Mouse (Mus musculus) embryonic facial prominence, embryonic 15.5 days (tissue): ENCODE results near the gene Ptpn22. TPM values are rescaled to one million over a fixed set of nuclear protein-coding genes. Genes with fewer than 3 reads are reported as not detected.

ENCODE experiments used
- ATAC-seq: fragments of 200-750 bp; cut with Nextera tagmentation; 2 replicates; pipeline ENCODE4 v1.8.0; 2017; ENCODE audit warnings: low read depth, moderate TSS enrichment; ENCODE audit not compliant: insufficient number of reproducible peaks, low FRiP score, low TSS enrichment
- H3K27ac ChIP-seq: fragments of 300-500 bp; sonication (generic); replicated peaks from 2 replicates; pipeline ENCODE4 v1.5.1; 2015; ENCODE audit warnings: mild to moderate bottlenecking, inconsistent platforms
- H3K27me3 ChIP-seq: fragments of 300-500 bp; sonication (generic); 2 replicates; pipeline ENCODE4 v1.6.1; 2015; ENCODE audit warnings: inconsistent platforms
- H3K36me3 ChIP-seq: fragments of 300-500 bp; sonication (generic); 2 replicates; pipeline ENCODE4 v1.6.1; 2015; ENCODE audit warnings: mild to moderate bottlenecking, inconsistent platforms
- H3K4me1 ChIP-seq: fragments of 300-500 bp; sonication (generic); 2 replicates; pipeline ENCODE4 v1.6.1; 2015; ENCODE audit warnings: inconsistent platforms
- H3K4me2 ChIP-seq: fragments of 300-500 bp; sonication (generic); replicated peaks from 2 replicates; pipeline ENCODE4 v1.6.1; 2015; ENCODE audit warnings: mild to moderate bottlenecking, inconsistent platforms
- H3K4me3 ChIP-seq: fragments of 300-500 bp; sonication (generic); replicated peaks from 2 replicates; pipeline ENCODE4 v1.5.1; 2015; ENCODE audit warnings: mild to moderate bottlenecking, inconsistent platforms
- H3K9ac ChIP-seq: fragments of 300-500 bp; sonication (generic); 2 replicates; pipeline ENCODE4 v1.6.1; 2015; ENCODE audit warnings: inconsistent platforms
- H3K9me3 ChIP-seq: fragments of 300-500 bp; sonication (generic); replicated peaks from 2 replicates; pipeline ENCODE4 v1.6.1; 2016; ENCODE audit warnings: inconsistent platforms
- WGBS: fragments of 180-500 bp; shearing (Covaris S2); methylation state at CpG from one replicate; pipeline ENCODE4 v1.1.7; 2015; 5-methylcytosine and 5-hydroxymethylcytosine counted together
- polyA plus RNA-seq: library from polyadenylated mRNA; unstranded; fragments of >200 nt; fragmentation: Nextera tagmentation; extraction: Ambion mirVana; gene quantifications from 2 replicates; pipeline ENCODE4 v1.2.1, GENCODE M21; 2015

The Ptpn22 gene
- polyA plus RNA-seq, 1 experiment from 2014 or later, result 1.3 TPM

GRCm38 (mm10) chr3:103907335-103908030 lies 47.9 kb downstream of the Ptpn22 start:
- Histone ChIP-seq H3K4me1 (no peaks in the 10 kb centered on the region), H3K9ac (no peak overlapping the region), H3K4me2 (no peak overlapping the region), H3K27me3 (no peaks in the 10 kb centered on the region), H3K36me3 (no peaks in the 10 kb centered on the region), H3K9me3 (no peaks in the 10 kb centered on the region), H3K27ac (no peak overlapping the region), H3K4me3 (no peak overlapping the region)
- 86% methylated on average over 5 of the region's 5 CpGs for WGBS
- ATAC-seq, result no peak

DNA sequence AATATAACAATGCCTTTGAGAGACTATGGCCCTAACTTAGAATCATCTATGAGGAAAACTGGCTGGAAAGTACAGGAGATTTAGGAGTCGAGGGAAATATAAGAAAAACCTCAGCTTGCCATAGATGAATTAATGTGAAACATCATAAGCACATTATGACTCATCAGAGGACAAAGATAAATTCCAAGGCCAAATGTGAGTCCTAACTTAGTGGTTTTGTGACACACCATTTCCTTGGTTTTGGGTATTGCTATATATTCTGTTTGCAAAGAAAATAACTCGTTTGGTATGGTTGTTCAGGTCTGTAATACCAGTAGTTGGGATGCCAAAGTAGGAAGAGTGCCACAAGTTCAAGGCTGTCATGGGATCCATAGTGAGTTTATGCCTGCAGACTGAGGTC lies 49.2 kb downstream of the Ptpn22 start:
- Histone ChIP-seq H3K27ac (no peak overlapping the region), H3K36me3 (no peaks in the 10 kb centered on the region), H3K9me3 (no peaks in the 10 kb centered on the region), H3K4me2 (no peak overlapping the region), H3K27me3 (no peaks in the 10 kb centered on the region), H3K4me1 (no peaks in the 10 kb centered on the region), H3K4me3 (no peak overlapping the region), H3K9ac (no peak overlapping the region)
- ATAC-seq, result no peak
- WGBS, result 61% methylated on average over 2 of the region's 2 CpGs

- no peaks in the 10 kb centered on the region for H3K9me3 ChIP-seq
- peak overlapping the region; percentile 96 for H3K4me3 ChIP-seq
- H3K4me2 ChIP-seq, result peak overlapping the region; percentile 75
- no peaks in the 10 kb centered on the region for H3K36me3 ChIP-seq
- 8% methylated on average over 11 of the region's 11 CpGs for WGBS
- H3K4me1 ChIP-seq, result peaks cover 10% of the 10 kb centered on the region
- ATAC-seq, result no peak
- peak overlapping the region; percentile 26; the same call in 1 of the 2 replicates for H3K9ac ChIP-seq
- H3K27ac ChIP-seq, result peak overlapping the region; percentile 91
- no peaks in the 10 kb centered on the region for H3K27me3 ChIP-seq
These were observed 53.9 kb downstream of the Ptpn22 start for GRCm38 (mm10) chr3:103913451-103913961.

GRCm38 (mm10) chr3:103914010-103914669 lies 54.5 kb downstream of the Ptpn22 start, which contains the start of gene Rsbn1:
Gene Rsbn1, plus strand, starts transcription at chr3:103914120.
- under 1% methylated on average over 55 of the region's 55 CpGs for WGBS
- peak; percentile 99 for ATAC-seq
- Histone ChIP-seq H3K4me2 (peak within 1 kb of the TSS; percentile 75), H3K27ac (peak within 1 kb of the TSS; percentile 91), H3K4me3 (peak within 1 kb of the TSS; percentile 96), H3K9ac (peak within 1 kb of the TSS; percentile 90), H3K9me3 (no peaks in the 10 kb centered on the region), H3K4me1 (peaks cover 10% of the 10 kb centered on the region), H3K27me3 (no peaks in the 10 kb centered on the region), H3K36me3 (no peaks in the 10 kb centered on the region)

- Histone ChIP-seq H3K4me3 (peak overlapping the region; percentile 96), H3K27me3 (no peaks in the 10 kb centered on the region), H3K9me3 (no peaks in the 10 kb centered on the region), H3K4me1 (peaks cover 10% of the 10 kb centered on the region), H3K36me3 (no peaks in the 10 kb centered on the region), H3K4me2 (peak overlapping the region; percentile 75), H3K9ac (peak overlapping the region; percentile 90), H3K27ac (peak overlapping the region; percentile 91)
- under 1% methylated on average over 60 of the region's 60 CpGs for WGBS
- ATAC-seq, result peak; percentile 32; the same call in 1 of the 2 replicates
These were observed 55.3 kb downstream of the Ptpn22 start for GRCm38 (mm10) chr3:103914732-103915508.

GRCm38 (mm10) chr3:103915509-103915896 lies 55.9 kb downstream of the Ptpn22 start:
- H3K27me3 ChIP-seq, result no peaks in the 10 kb centered on the region
- 4% methylated on average over 7 of the region's 7 CpGs for WGBS
- peaks cover 10% of the 10 kb centered on the region for H3K4me1 ChIP-seq
- no peaks in the 10 kb centered on the region for H3K9me3 ChIP-seq
- H3K4me3 ChIP-seq, result peak overlapping the region; percentile 96
- H3K9ac ChIP-seq, result peak overlapping the region; percentile 90
- peak overlapping the region; percentile 91 for H3K27ac ChIP-seq
- no peak for ATAC-seq
- no peaks in the 10 kb centered on the region for H3K36me3 ChIP-seq
- peak overlapping the region; percentile 75 for H3K4me2 ChIP-seq

GRCm38 (mm10) chr3:103916205-103916838 lies 56.7 kb downstream of the Ptpn22 start:
- H3K9ac ChIP-seq, result no peak overlapping the region

GRCm38 (mm10) chr3:103916839-103917237 lies 57.2 kb downstream of the Ptpn22 start:
- Histone ChIP-seq H3K4me2 (peak overlapping the region; percentile 75), H3K9me3 (no peaks in the 10 kb centered on the region), H3K9ac (no peak overlapping the region), H3K27ac (no peak overlapping the region), H3K36me3 (no peaks in the 10 kb centered on the region), H3K4me3 (peak overlapping the region; percentile 23), H3K4me1 (peaks cover 10% of the 10 kb centered on the region), H3K27me3 (no peaks in the 10 kb centered on the region)
- WGBS, result 57% methylated on average over 3 of the region's 3 CpGs
- no peak for ATAC-seq

More at GRCm38 (mm10) chr3:103916205-103916838, 56.7 kb downstream of the Ptpn22 start:
- H3K9me3 ChIP-seq, result no peaks in the 10 kb centered on the region
- 29% methylated on average over 5 of the region's 5 CpGs for WGBS
- H3K4me1 ChIP-seq, result peaks cover 10% of the 10 kb centered on the region
- H3K4me3 ChIP-seq, result peak overlapping the region; percentile 23
- no peaks in the 10 kb centered on the region for H3K27me3 ChIP-seq
- ATAC-seq, result no peak
- no peak overlapping the region for H3K27ac ChIP-seq
- no peaks in the 10 kb centered on the region for H3K36me3 ChIP-seq
- H3K4me2 ChIP-seq, result peak overlapping the region; percentile 75

DNA sequence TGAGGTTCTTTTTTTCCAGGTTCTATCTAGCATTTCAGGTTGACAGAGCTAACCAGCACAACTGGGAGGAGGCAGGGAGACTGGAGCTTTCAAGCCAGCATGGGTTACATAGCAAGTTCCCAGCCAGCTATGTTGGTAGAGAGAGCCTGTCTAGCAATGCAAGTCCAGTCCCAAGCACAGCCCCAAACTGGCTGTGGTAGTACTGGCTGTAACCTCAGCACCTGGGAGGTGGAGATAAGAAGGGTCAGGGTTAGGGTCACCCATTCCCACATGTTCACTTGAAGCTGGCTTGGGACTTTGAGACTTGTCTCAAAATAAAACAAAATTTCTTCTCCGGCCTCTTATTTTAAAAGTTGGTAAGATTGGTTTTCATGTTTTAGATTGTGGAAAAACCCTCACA lies 60.5 kb downstream of the Ptpn22 start:
- no peaks in the 10 kb centered on the region for H3K9me3 ChIP-seq
- H3K4me3 ChIP-seq, result no peak overlapping the region
- H3K36me3 ChIP-seq, result no peaks in the 10 kb centered on the region
- H3K27me3 ChIP-seq, result no peaks in the 10 kb centered on the region
- 92% methylated on average over 1 of the region's 1 CpGs for WGBS
- no peak overlapping the region for H3K9ac ChIP-seq
- H3K4me1 ChIP-seq, result peaks cover 12% of the 10 kb centered on the region
- no peak overlapping the region for H3K27ac ChIP-seq
- H3K4me2 ChIP-seq, result no peak overlapping the region
- ATAC-seq, result no peak

DNA sequence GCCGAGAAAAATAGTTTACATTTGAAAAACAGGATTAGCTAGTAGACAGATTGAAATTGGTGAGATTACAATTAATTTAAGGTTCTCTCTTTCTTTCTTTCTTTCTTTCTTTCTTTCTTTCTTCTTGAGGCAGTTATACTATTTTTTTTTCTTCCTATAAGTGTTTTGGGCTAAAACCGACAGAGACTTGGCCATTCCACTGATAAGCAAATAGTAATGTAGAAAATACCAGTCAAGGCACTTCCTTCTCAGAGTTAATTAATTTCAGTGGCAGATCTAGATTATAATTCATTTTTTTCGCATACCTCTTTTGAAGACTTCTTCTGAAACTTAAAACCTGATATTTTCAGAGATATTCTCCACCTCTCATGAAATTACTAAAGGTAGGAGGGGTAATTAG lies 65.7 kb downstream of the Ptpn22 start:
- H3K27ac ChIP-seq, result no peak overlapping the region
- H3K9me3 ChIP-seq, result no peaks in the 10 kb centered on the region
- H3K4me3 ChIP-seq, result no peak overlapping the region
- no peak for ATAC-seq
- WGBS, result 64% methylated on average over 3 of the region's 3 CpGs
- H3K9ac ChIP-seq, result no peak overlapping the region
- H3K36me3 ChIP-seq, result no peaks in the 10 kb centered on the region; the same call in 1 of the 2 replicates
- no peaks in the 10 kb centered on the region for H3K27me3 ChIP-seq
- peaks cover 3% of the 10 kb centered on the region; the same call in 1 of the 2 replicates for H3K4me1 ChIP-seq
- H3K4me2 ChIP-seq, result no peak overlapping the region
